Mouse (Mus musculus) forebrain, embryonic 13.5 days (tissue): ENCODE results near the gene Foxp1. TPM values are rescaled to one million over a fixed set of nuclear protein-coding genes. Genes with fewer than 3 reads are reported as not detected.

Experiments
- ATAC-seq: fragments of 200-750 bp; cut with Nextera tagmentation; 2 replicates; pipeline ENCODE4 v1.8.0; 2017
- H3K27ac ChIP-seq: fragments of 300-500 bp; sonication (generic); 2 replicates; pipeline ENCODE4 v1.5.1; 2015; ENCODE audit warnings: inconsistent platforms, mild to moderate bottlenecking, moderate library complexity
- H3K27me3 ChIP-seq: fragments of 300-500 bp; sonication (generic); 2 replicates; pipeline ENCODE4 v1.6.1; 2015; ENCODE audit warnings: mild to moderate bottlenecking, inconsistent platforms
- H3K36me3 ChIP-seq: fragments of 300-500 bp; sonication (generic); 2 replicates; pipeline ENCODE4 v1.6.1; 2015; ENCODE audit warnings: mild to moderate bottlenecking, inconsistent platforms; ENCODE audit not compliant: poor library complexity, severe bottlenecking
- H3K4me1 ChIP-seq: fragments of 300-500 bp; sonication (generic); 2 replicates; pipeline ENCODE4 v1.6.1; 2015; ENCODE audit warnings: inconsistent platforms
- H3K4me2 ChIP-seq: fragments of 300-500 bp; sonication (generic); 2 replicates; pipeline ENCODE4 v1.6.1; 2015; ENCODE audit warnings: inconsistent platforms, mild to moderate bottlenecking, moderate library complexity
- H3K4me3 ChIP-seq: fragments of 300-500 bp; sonication (generic); 2 replicates; pipeline ENCODE4 v1.5.1; 2015; ENCODE audit warnings: mild to moderate bottlenecking, inconsistent platforms
- H3K9ac ChIP-seq: fragments of 300-500 bp; sonication (generic); 2 replicates; pipeline ENCODE4 v1.6.1; 2015; ENCODE audit warnings: mild to moderate bottlenecking, inconsistent platforms
- H3K9me3 ChIP-seq: fragments of 300-500 bp; sonication (generic); replicated peaks from 2 replicates; pipeline ENCODE4 v1.6.1; 2016; ENCODE audit warnings: inconsistent platforms
- WGBS: fragments of 180-500 bp; shearing (Covaris S2); methylation state at CpG from one replicate; pipeline ENCODE4 v1.1.7; 2015; 5-methylcytosine and 5-hydroxymethylcytosine counted together
- polyA plus RNA-seq: library from polyadenylated mRNA; unstranded; fragments of >200 nt; fragmentation: Nextera tagmentation; extraction: Ambion mirVana; gene quantifications from 2 replicates; pipeline ENCODE4 v1.2.1, GENCODE M21; 2015

Foxp1 gene
- polyA plus RNA-seq, 1 experiment from 2014 or later: 51.3 TPM

GRCm38 (mm10) chr6:99401801-99402200 lies 120.7 kb downstream of the Foxp1 start:
- 87% methylated on average over 6 of the region's 6 CpGs for WGBS
- no peak overlapping the region for H3K9ac ChIP-seq

GRCm38 (mm10) chr6:99401211-99401610 lies 121.3 kb downstream of the Foxp1 start:
- Histone ChIP-seq H3K4me1 (peaks cover 36% of the 10 kb centered on the region), H3K9ac (no peak overlapping the region), H3K27ac (no peak overlapping the region), H3K4me3 (no peak overlapping the region), H3K36me3 (0 out of 2 replicates have a peak, but pooled peaks cover 4% of the 10 kb centered on the region), H3K4me2 (no peak overlapping the region), H3K27me3 (no peaks in the 10 kb centered on the region), H3K9me3 (no peaks in the 10 kb centered on the region)
- no peak for ATAC-seq
- 33% methylated on average over 2 of the region's 2 CpGs for WGBS

More at GRCm38 (mm10) chr6:99401801-99402200, 120.7 kb downstream of the Foxp1 start:
- H3K36me3 ChIP-seq: 0 out of 2 replicates have a peak, but pooled peaks cover 4% of the 10 kb centered on the region
- no peak overlapping the region for H3K27ac ChIP-seq
- no peaks in the 10 kb centered on the region for H3K9me3 ChIP-seq
- H3K4me1 ChIP-seq: peaks cover 31% of the 10 kb centered on the region
- no peak overlapping the region for H3K4me3 ChIP-seq
- no peak for ATAC-seq
- H3K4me2 ChIP-seq: no peak overlapping the region
- no peaks in the 10 kb centered on the region for H3K27me3 ChIP-seq

GRCm38 (mm10) chr6:99395745-99396144 lies 126.8 kb downstream of the Foxp1 start:
- ATAC-seq: no peak
- no peaks in the 10 kb centered on the region for H3K9me3 ChIP-seq
- 0 out of 2 replicates have a peak, but pooled peaks cover 4% of the 10 kb centered on the region for H3K36me3 ChIP-seq
- H3K27me3 ChIP-seq: no peaks in the 10 kb centered on the region
- 44% methylated on average over 12 of the region's 12 CpGs for WGBS
- H3K4me3 ChIP-seq: no peak overlapping the region
- peaks cover 28% of the 10 kb centered on the region for H3K4me1 ChIP-seq
- no peak overlapping the region for H3K9ac ChIP-seq
- no peak overlapping the region for H3K4me2 ChIP-seq
- no peak overlapping the region for H3K27ac ChIP-seq

GRCm38 (mm10) chr6:99394801-99395200 lies 127.7 kb downstream of the Foxp1 start:
- 0 out of 2 replicates have a peak, but pooled peaks cover 4% of the 10 kb centered on the region for H3K36me3 ChIP-seq
- WGBS: 56% methylated on average over 5 of the region's 5 CpGs
- H3K9ac ChIP-seq: no peak overlapping the region
- ATAC-seq: no peak
- no peak overlapping the region for H3K4me3 ChIP-seq
- no peak overlapping the region for H3K27ac ChIP-seq
- no peak overlapping the region for H3K4me2 ChIP-seq
- H3K9me3 ChIP-seq: no peaks in the 10 kb centered on the region
- no peaks in the 10 kb centered on the region for H3K27me3 ChIP-seq
- peaks cover 19% of the 10 kb centered on the region for H3K4me1 ChIP-seq

- no peaks in the 10 kb centered on the region for H3K9me3 ChIP-seq
- no peak for ATAC-seq
- no peaks in the 10 kb centered on the region for H3K36me3 ChIP-seq
- H3K4me1 ChIP-seq: peaks cover 22% of the 10 kb centered on the region
- no peaks in the 10 kb centered on the region for H3K27me3 ChIP-seq
- H3K9ac ChIP-seq: no peak overlapping the region
- no peak overlapping the region for H3K4me2 ChIP-seq
- H3K4me3 ChIP-seq: no peak overlapping the region
- WGBS: 92% methylated on average over 6 of the region's 6 CpGs
- no peak overlapping the region for H3K27ac ChIP-seq
Observed at GRCm38 (mm10) chr6:99392484-99392883, 130.0 kb downstream of the Foxp1 start.

- WGBS: 75% methylated on average over 19 of the region's 19 CpGs
- Histone ChIP-seq H3K4me2 (no peak overlapping the region), H3K4me1 (peaks cover 4% of the 10 kb centered on the region; the same call in 1 of the 2 replicates), H3K4me3 (no peak overlapping the region), H3K27ac (no peak overlapping the region), H3K36me3 (no peaks in the 10 kb centered on the region), H3K9ac (no peak overlapping the region), H3K9me3 (no peaks in the 10 kb centered on the region), H3K27me3 (no peaks in the 10 kb centered on the region)
- no peak for ATAC-seq
Observed at GRCm38 (mm10) chr6:99388741-99389675, 133.5 kb downstream of the Foxp1 start.

GRCm38 (mm10) chr6:99388023-99388422 lies 134.5 kb downstream of the Foxp1 start:
- Histone ChIP-seq H3K4me1 (peaks cover 4% of the 10 kb centered on the region; the same call in 1 of the 2 replicates), H3K4me3 (no peak overlapping the region), H3K9me3 (no peaks in the 10 kb centered on the region), H3K9ac (no peak overlapping the region), H3K36me3 (no peaks in the 10 kb centered on the region), H3K27ac (no peak overlapping the region), H3K27me3 (no peaks in the 10 kb centered on the region), H3K4me2 (no peak overlapping the region)
- no peak for ATAC-seq
- WGBS: 89% methylated on average over 5 of the region's 5 CpGs

GRCm38 (mm10) chr6:99385059-99385604 lies 137.4 kb downstream of the Foxp1 start:
- Histone ChIP-seq H3K27me3 (no peaks in the 10 kb centered on the region), H3K36me3 (no peaks in the 10 kb centered on the region), H3K9ac (no peak overlapping the region), H3K9me3 (no peaks in the 10 kb centered on the region), H3K4me1 (peaks cover 4% of the 10 kb centered on the region; the same call in 1 of the 2 replicates), H3K4me3 (no peak overlapping the region), H3K4me2 (no peak overlapping the region), H3K27ac (no peak overlapping the region)
- 86% methylated on average over 2 of the region's 2 CpGs for WGBS
- no peak for ATAC-seq

GRCm38 (mm10) chr6:99383846-99384472 lies 138.6 kb downstream of the Foxp1 start:
- Histone ChIP-seq H3K9me3 (no peaks in the 10 kb centered on the region), H3K4me1 (peaks cover 4% of the 10 kb centered on the region), H3K27ac (no peak overlapping the region), H3K36me3 (no peaks in the 10 kb centered on the region), H3K4me3 (no peak overlapping the region), H3K4me2 (no peak overlapping the region), H3K9ac (no peak overlapping the region), H3K27me3 (no peaks in the 10 kb centered on the region)
- WGBS: 89% methylated on average over 4 of the region's 4 CpGs
- ATAC-seq: no peak

- Histone ChIP-seq H3K4me3 (no peak overlapping the region), H3K36me3 (no peaks in the 10 kb centered on the region), H3K9ac (no peak overlapping the region), H3K9me3 (no peaks in the 10 kb centered on the region), H3K4me1 (peaks cover 26% of the 10 kb centered on the region), H3K27ac (no peak overlapping the region), H3K4me2 (no peak overlapping the region), H3K27me3 (no peaks in the 10 kb centered on the region)
- 94% methylated on average over 5 of the region's 5 CpGs for WGBS
- no peak for ATAC-seq
Observed at GRCm38 (mm10) chr6:99380146-99380545, 142.4 kb downstream of the Foxp1 start.

- Histone ChIP-seq H3K36me3 (no peaks in the 10 kb centered on the region), H3K4me2 (no peak overlapping the region), H3K27me3 (no peaks in the 10 kb centered on the region), H3K4me3 (no peak overlapping the region), H3K4me1 (peaks cover 36% of the 10 kb centered on the region), H3K9ac (no peak overlapping the region), H3K27ac (no peak overlapping the region), H3K9me3 (no peaks in the 10 kb centered on the region)
- WGBS: 76% methylated on average over 7 of the region's 7 CpGs
- ATAC-seq: no peak
Observed at GRCm38 (mm10) chr6:99378997-99379710, 143.4 kb downstream of the Foxp1 start.
